Mouse (Mus musculus) adrenal gland, adult (tissue): ENCODE data around the gene Mrps7.
A peak's percentile ranks its signal among the peaks of the same experiment; 100 is the strongest.

Source experiments
- DNase-seq, 2 experiments: peaks; one replicate each; pipeline ENCODE4 v3.0.0; 2022 to 2023; ENCODE audit warnings: low spot score in 1 of 2; ENCODE audit not compliant: inconsistent age in 2 of 2

The Mrps7 gene

DNA sequence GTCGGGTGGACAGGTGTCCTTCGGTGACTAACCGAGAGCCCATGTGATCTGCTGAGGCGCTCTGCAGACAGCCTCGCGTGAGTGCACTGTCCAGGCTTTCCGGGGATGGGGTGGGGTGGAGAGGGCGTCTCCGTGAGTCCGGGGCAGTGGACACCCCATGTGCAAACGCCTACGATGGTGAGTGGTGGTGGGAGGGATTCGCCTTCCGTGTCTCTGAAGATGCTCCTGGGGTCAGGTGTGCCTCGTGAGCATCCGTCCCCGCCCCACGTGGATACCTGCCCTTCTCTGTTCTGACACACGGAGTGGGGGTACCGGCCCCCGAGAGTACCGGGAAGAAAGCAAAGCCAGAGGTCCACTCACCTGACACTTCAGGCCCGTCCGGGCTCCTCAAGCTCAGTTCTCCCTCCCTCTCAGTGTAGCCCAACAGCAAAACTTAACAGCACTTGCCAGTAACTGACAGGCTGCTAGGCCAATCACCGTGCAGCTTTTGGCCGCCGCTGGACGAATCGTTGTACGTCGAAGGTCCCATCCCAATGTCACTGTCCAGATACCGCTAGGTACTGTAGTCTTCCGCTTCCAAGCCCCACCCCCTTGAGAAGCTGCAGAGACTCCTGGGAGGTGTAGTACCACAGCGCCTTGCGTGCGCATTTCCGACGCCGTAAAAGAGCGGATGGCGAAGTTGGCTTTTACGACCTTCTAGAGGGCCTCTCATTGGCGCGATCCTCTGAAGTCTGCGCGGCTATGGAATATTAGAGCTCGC lies 24.2 kb downstream of the Mrps7 start, which contains the start of gene Slc25a19:
TSS of gene Slc25a19 (minus strand) at position 591 of the 760 bp plus-strand sequence.
- peak; percentile 99 to 100 for DNase-seq

DNA sequence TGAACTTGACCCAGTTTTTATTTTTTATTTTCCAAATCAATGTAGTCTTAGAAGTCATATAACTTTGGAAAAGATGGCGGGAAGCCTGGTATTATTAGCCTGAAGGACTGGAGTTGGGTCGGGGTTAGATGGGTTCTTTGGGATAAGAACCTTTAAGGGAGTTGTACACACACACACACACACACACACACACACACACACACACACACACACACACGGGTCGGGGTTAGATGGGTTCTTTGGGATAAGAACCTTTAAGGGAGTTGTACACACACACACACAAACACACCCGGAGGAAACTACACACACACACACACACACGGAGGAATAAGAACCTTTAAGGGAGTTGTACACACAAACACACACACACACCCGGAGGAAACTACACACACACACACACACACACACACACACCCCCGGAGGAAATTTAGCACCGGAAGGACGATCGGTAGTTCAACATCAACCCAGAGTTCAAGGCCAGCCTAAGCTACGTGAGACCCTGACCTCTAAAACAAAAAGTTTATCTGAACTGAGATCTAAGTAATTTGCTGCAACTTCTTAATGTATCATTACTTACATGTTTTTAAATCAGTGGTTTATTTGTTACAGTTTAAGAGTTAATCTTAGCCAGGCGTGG lies 24.9 kb downstream of the Mrps7 start:
- peak in 1 of 2 experiments; percentile 47 for DNase-seq

GRCm38 (mm10) chr11:115629734-115630531 lies 26.2 kb downstream of the Mrps7 start:
- DNase-seq: peak in 1 of 2 experiments; percentile 36

DNA sequence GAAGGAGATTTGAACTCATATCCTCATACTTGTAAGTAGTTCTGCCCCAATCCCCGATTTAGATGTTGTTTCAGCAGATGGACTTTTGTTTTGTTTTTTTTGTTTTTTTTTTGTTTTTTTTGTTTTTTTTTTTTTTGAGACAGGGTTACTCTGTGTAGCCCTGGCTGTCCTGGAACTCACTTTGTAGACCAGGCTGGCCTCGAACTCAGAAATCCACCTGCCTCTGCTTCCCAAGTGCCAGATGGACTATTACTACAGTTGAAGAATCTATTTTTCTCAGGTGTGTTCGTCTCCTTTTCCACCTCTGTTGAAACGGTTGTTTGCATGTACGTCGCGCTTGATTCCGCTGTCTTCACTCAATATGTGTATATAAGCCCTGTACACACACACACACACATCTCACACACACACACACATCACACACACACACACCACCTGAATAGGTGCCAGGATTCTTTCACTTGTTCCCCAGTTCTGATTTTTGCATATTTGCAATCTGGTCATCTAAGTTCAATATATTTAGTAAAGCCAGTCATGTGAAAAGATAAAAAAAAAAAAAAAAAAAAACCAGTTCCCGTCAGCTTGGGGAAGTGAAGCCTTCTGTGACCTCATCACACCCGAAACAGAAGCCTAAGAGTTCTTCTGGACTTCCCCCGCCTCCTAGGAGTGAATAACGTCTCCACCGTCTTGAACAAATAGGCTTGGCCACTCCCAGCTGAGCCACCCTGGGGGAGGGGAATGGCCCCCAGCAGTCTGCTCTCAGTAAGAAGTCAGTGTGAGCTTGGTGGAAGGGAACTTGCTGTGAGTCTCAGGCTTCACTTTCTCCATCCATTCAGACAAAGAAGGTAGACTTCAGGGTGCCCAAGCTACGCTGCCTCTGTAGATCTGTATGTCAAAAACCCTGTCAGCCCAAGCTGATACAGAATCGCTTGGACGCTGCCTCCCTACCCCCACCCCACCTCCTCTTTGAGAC lies 27.1 kb downstream of the Mrps7 start:
- DNase-seq: peak in 1 of 2 experiments; percentile 59

GRCm38 (mm10) chr11:115631505-115631890 lies 27.8 kb downstream of the Mrps7 start:
- DNase-seq: peak in 1 of 2 experiments; percentile 85

DNA sequence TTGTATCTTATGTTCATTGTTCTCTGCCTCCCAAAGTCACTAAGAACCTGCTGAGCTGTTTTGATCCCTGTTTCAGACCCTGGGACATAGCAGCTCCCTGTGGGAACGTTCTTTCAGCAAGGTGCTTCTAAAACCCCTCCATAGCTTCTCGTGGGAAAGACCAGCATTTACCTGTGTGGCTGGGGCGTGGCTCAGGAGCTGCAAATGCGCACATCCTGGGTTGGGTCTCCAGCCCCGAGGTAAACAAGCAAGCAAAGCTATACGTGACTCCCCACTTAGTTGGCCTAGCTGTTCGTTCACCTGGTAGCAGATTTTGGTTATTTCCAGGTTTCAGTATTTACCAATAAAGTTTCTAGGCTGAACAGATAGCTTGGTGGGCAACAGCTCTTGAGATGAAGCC lies 28.5 kb downstream of the Mrps7 start:
- DNase-seq: no peak

DNA sequence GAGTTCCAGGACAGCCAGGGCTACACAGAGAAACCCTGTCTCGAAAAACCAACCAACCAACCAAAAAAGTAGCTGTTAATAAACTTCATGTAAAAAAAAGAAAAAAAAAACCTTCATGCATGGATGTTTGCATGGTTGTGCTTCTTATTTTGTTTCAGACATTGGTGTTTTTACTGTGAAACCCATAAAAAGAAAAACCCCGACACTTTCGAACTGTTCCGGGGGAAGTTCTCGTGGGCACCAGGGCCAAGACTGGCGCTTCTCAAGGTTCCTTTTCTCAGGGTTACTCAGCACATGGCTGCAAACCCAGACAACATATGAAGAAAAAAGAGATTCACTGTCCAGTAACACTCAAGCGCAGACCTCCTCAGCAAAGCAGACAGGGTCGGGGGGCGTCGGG lies 29.1 kb downstream of the Mrps7 start:
- DNase-seq: no peak

GRCm38 (mm10) chr11:115634109-115634508 lies 30.4 kb downstream of the Mrps7 start:
- no peak for DNase-seq

GRCm38 (mm10) chr11:115635041-115635440 lies 31.3 kb downstream of the Mrps7 start:
- no peak for DNase-seq

DNA sequence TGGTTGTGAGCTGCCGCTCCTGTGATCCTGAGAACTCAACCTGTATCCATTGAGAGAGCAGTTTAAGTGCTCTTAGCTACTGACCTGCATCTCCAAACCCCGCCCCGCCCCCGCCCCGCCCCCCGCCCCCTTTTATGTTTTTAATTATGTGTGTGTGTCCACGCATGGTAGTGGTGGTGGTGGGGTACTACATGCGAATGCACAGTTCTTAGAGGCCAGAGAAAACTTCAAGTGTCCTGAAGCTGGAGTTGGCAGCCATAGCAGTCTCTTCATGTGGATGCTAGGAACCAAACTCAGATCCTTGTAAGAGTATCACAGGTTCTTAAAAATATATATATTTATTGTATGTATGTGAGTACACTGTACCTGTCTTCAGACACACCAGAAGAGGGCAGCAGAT lies 31.8 kb downstream of the Mrps7 start:
- DNase-seq: no peak

- DNase-seq: no peak
Measured at GRCm38 (mm10) chr11:115636960-115637359, 33.2 kb downstream of the Mrps7 start.

GRCm38 (mm10) chr11:115638498-115639409 lies 35.0 kb downstream of the Mrps7 start:
- DNase-seq: peak in 1 of 2 experiments; percentile 61

GRCm38 (mm10) chr11:115639540-115639939 lies 35.8 kb downstream of the Mrps7 start:
- DNase-seq: no peak

DNA sequence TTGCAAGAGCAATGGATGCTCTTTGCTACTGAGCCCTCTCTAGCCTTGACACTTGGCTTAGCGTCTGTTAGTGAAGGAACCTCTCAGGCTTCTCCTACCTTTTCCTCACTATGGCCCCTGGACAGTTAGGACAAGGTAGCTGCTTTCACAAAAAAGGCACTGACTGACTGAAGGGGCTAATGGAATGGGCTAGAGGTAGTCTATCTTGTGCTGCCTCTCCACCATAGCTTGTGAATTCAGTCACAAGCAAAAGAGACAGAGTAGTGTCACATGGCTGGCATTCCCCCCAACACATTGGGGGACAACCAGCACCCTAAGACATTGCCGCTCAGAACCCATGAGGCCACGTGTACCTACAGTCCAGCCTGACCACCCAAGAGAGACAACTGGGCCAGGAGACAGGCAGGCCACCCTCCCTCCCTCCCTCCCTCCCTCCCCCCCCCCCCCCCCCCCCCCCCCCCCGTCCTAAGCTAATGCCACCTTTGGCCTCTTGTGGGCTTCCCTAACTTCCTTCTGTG lies 36.6 kb downstream of the Mrps7 start:
- no peak for DNase-seq

- no peak for DNase-seq
Measured at GRCm38 (mm10) chr11:115640978-115641663, 37.4 kb downstream of the Mrps7 start.

GRCm38 (mm10) chr11:115641664-115642036 lies 37.9 kb downstream of the Mrps7 start:
- DNase-seq: no peak

GRCm38 (mm10) chr11:115642705-115643104 lies 39.0 kb downstream of the Mrps7 start:
- no peak for DNase-seq

DNA sequence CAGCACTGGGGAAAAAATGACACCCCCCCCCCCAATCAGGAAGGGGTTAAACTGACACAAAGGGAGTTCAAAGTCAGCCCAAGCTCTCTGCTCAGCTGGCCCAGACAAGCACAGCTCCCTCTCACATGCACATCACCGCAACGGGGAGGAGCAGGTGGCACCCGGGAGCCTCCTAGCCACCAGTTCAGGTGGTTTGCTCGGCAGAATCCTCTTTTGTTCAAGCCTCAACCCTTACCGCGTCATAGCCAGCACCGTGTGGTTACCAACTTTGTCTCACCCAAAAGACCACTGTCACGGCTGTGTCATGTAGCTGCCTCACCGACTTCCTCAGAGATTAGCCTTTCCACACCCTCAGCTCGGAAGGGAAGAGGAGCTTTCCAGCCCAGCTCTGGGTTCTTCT lies 39.5 kb downstream of the Mrps7 start:
- no peak for DNase-seq

- no peak for DNase-seq
Measured at GRCm38 (mm10) chr11:115644308-115644707, 40.6 kb downstream of the Mrps7 start.
